Mouse (Mus musculus): Measurements from ENCODE around the gene Glt1d1. TPM values are rescaled to one million over a fixed set of nuclear protein-coding genes. Genes with fewer than 3 reads are reported as not detected.
"Not testable (repeated sequence)": the region's sequence is repeated elsewhere in the genome, so short reads cannot be mapped to it uniquely, and the experiment has no call there.

The Glt1d1 gene
- polyA plus RNA-seq, 1 experiment from 2014 or later: 0.98 TPM

GRCm38 (mm10) chr5:127749540-127749939, 117.5 kb downstream of the Glt1d1 start:
- not testable (repeated sequence) for ATAC-seq; H3K27me3 ChIP-seq (replicated peaks; ENCODE audit: control insufficient read depth, insufficient read depth, low read length); H3K4me2 ChIP-seq (ENCODE audit: low read length); H3K9ac ChIP-seq (replicated peaks; ENCODE audit: low read depth, low read length); H3K36me3 ChIP-seq (ENCODE audit: control insufficient read depth, insufficient read depth); H3K4me3 ChIP-seq (replicated peaks; ENCODE audit: low read length); H3K9me3 ChIP-seq (ENCODE audit: control insufficient read depth, low read length); H3K27ac ChIP-seq (ENCODE audit: low read length); H3K4me1 ChIP-seq (replicated peaks; ENCODE audit: control insufficient read depth, insufficient read depth, low read length)
- 82% methylated on average over 3 of the region's 3 CpGs for WGBS

- Histone ChIP-seq H3K27ac (ENCODE audit: low read length) (no peak overlapping the region), H3K9ac (replicated peaks; ENCODE audit: low read depth, low read length) (no peak overlapping the region), H3K4me1 (replicated peaks; ENCODE audit: control insufficient read depth, insufficient read depth, low read length) (peaks cover 12% of the 10 kb centered on the region; the same call in 1 of the 2 replicates), H3K36me3 (ENCODE audit: control insufficient read depth, insufficient read depth) (no peaks in the 10 kb centered on the region), H3K9me3 (ENCODE audit: control insufficient read depth, low read length) (no peaks in the 10 kb centered on the region), H3K4me2 (ENCODE audit: low read length) (peak overlapping the region; percentile 25), H3K27me3 (replicated peaks; ENCODE audit: control insufficient read depth, insufficient read depth, low read length) (no peaks in the 10 kb centered on the region), H3K4me3 (replicated peaks; ENCODE audit: low read length) (no peak overlapping the region)
- 27% methylated on average over 20 of the region's 20 CpGs for WGBS
- ATAC-seq: peak; percentile 88
These were observed 119.4 kb downstream of the Glt1d1 start for GRCm38 (mm10) chr5:127751262-127751975.

GRCm38 (mm10) chr5:127755594-127755993, 123.5 kb downstream of the Glt1d1 start:
- WGBS: 36% methylated on average over 4 of the region's 4 CpGs
- no peaks in the 10 kb centered on the region for H3K36me3 ChIP-seq (ENCODE audit: control insufficient read depth, insufficient read depth)
- H3K27me3 ChIP-seq (replicated peaks; ENCODE audit: control insufficient read depth, insufficient read depth, low read length): no peaks in the 10 kb centered on the region
- H3K9ac ChIP-seq (replicated peaks; ENCODE audit: low read depth, low read length): no peak overlapping the region
- H3K4me3 ChIP-seq (replicated peaks; ENCODE audit: low read length): no peak overlapping the region
- no peaks in the 10 kb centered on the region for H3K9me3 ChIP-seq (ENCODE audit: control insufficient read depth, low read length)
- no peak overlapping the region; the same call in 1 of the 2 replicates for H3K27ac ChIP-seq (ENCODE audit: low read length)
- peak; percentile 73 for ATAC-seq
- no peak overlapping the region for H3K4me2 ChIP-seq (ENCODE audit: low read length)
- peaks cover 12% of the 10 kb centered on the region; the same call in 1 of the 2 replicates for H3K4me1 ChIP-seq (replicated peaks; ENCODE audit: control insufficient read depth, insufficient read depth, low read length)

GRCm38 (mm10) chr5:127756011-127756410, 123.9 kb downstream of the Glt1d1 start:
- Histone ChIP-seq H3K9ac (replicated peaks; ENCODE audit: low read depth, low read length) (no peak overlapping the region), H3K9me3 (ENCODE audit: control insufficient read depth, low read length) (no peaks in the 10 kb centered on the region), H3K36me3 (ENCODE audit: control insufficient read depth, insufficient read depth) (no peaks in the 10 kb centered on the region), H3K27ac (ENCODE audit: low read length) (no peak overlapping the region), H3K27me3 (replicated peaks; ENCODE audit: control insufficient read depth, insufficient read depth, low read length) (no peaks in the 10 kb centered on the region), H3K4me3 (replicated peaks; ENCODE audit: low read length) (no peak overlapping the region), H3K4me1 (replicated peaks; ENCODE audit: control insufficient read depth, insufficient read depth, low read length) (peaks cover 10% of the 10 kb centered on the region; the same call in 1 of the 2 replicates), H3K4me2 (ENCODE audit: low read length) (no peak overlapping the region)
- no peak for ATAC-seq
- WGBS: 80% methylated on average over 3 of the region's 3 CpGs

GRCm38 (mm10) chr5:127756671-127757423, 124.8 kb downstream of the Glt1d1 start:
- Histone ChIP-seq H3K27me3 (replicated peaks; ENCODE audit: control insufficient read depth, insufficient read depth, low read length) (no peaks in the 10 kb centered on the region), H3K27ac (ENCODE audit: low read length) (no peak overlapping the region), H3K36me3 (ENCODE audit: control insufficient read depth, insufficient read depth) (no peaks in the 10 kb centered on the region), H3K4me1 (replicated peaks; ENCODE audit: control insufficient read depth, insufficient read depth, low read length) (peaks cover 4% of the 10 kb centered on the region; the same call in 1 of the 2 replicates), H3K4me3 (replicated peaks; ENCODE audit: low read length) (no peak overlapping the region), H3K9ac (replicated peaks; ENCODE audit: low read depth, low read length) (no peak overlapping the region), H3K4me2 (ENCODE audit: low read length) (no peak overlapping the region), H3K9me3 (ENCODE audit: control insufficient read depth, low read length) (no peaks in the 10 kb centered on the region)
- ATAC-seq: no peak
- WGBS: 89% methylated on average over 4 of the region's 4 CpGs

GRCm38 (mm10) chr5:127758576-127758975, 126.5 kb downstream of the Glt1d1 start:
- no peak overlapping the region for H3K27ac ChIP-seq (ENCODE audit: low read length)
- WGBS: 81% methylated on average over 4 of the region's 4 CpGs
- no peak overlapping the region for H3K4me3 ChIP-seq (replicated peaks; ENCODE audit: low read length)
- no peak for ATAC-seq
- no peaks in the 10 kb centered on the region for H3K27me3 ChIP-seq (replicated peaks; ENCODE audit: control insufficient read depth, insufficient read depth, low read length)
- no peak overlapping the region for H3K4me2 ChIP-seq (ENCODE audit: low read length)
- peaks cover 4% of the 10 kb centered on the region; the same call in 1 of the 2 replicates for H3K4me1 ChIP-seq (replicated peaks; ENCODE audit: control insufficient read depth, insufficient read depth, low read length)
- H3K36me3 ChIP-seq (ENCODE audit: control insufficient read depth, insufficient read depth): no peaks in the 10 kb centered on the region
- no peaks in the 10 kb centered on the region for H3K9me3 ChIP-seq (ENCODE audit: control insufficient read depth, low read length)
- H3K9ac ChIP-seq (replicated peaks; ENCODE audit: low read depth, low read length): no peak overlapping the region

Other genes starting within 250 kb of the Glt1d1 start
- 28.2 and 32.2 TPM in 2 replicates for gene Slc15a4, start 635 bp downstream of the Glt1d1 start, polyA plus RNA-seq (2015; fragmentation: Nextera tagmentation; extraction: Ambion mirVana)

Data from forebrain, embryonic 16.5 days (tissue).